Mouse (Mus musculus) MEL (cell line): Measurements from ENCODE around the gene Tpcn2. TPM values are rescaled to one million over a fixed set of nuclear protein-coding genes. Genes with fewer than 3 reads are reported as not detected.

Experiments used
- DNase-seq: peaks from one replicate; pipeline ENCODE4 v3.0.0; 2011; ENCODE audit warnings: low read depth, low spot score
- H3K27ac ChIP-seq: 2 replicates; pipeline ENCODE4 v1.5.1; 2012; ENCODE audit warnings: low read depth, mild to moderate bottlenecking, control low read depth, low read length, moderate library complexity; ENCODE audit not compliant: control insufficient read depth
- H3K27me3 ChIP-seq, 2 experiments: fragments of 150-350 bp in 1 of 2; sonication (generic) in 1 of 2; 2 replicates each; pipeline ENCODE4 v1.6.1; 2012; ENCODE audit warnings: low read length in 2 of 2, mild to moderate bottlenecking in 2 of 2, improper control_type of control experiment in 1 of 2, moderate library complexity in 1 of 2; ENCODE audit not compliant: insufficient read depth in 2 of 2, control insufficient read depth in 1 of 2
- H3K36me3 ChIP-seq, 2 experiments: 2 replicates each; pipeline ENCODE4 v1.6.1; 2012 to 2014; ENCODE audit warnings: low read length in 2 of 2, improper control_type of control experiment in 1 of 2, inconsistent platforms in 1 of 2, mild to moderate bottlenecking in 1 of 2; ENCODE audit not compliant: insufficient read depth in 2 of 2, control insufficient read depth in 1 of 2
- H3K4me1 ChIP-seq, 2 experiments: fragments of 150-350 bp in 1 of 2; sonication (generic) in 1 of 2; 2 replicates each; pipeline ENCODE4 v1.6.1; 2012; ENCODE audit warnings: low read length in 2 of 2, improper control_type of control experiment in 1 of 2, mild to moderate bottlenecking in 1 of 2; ENCODE audit not compliant: insufficient read depth in 2 of 2, control insufficient read depth in 1 of 2
- H3K4me3 ChIP-seq, 2 experiments: fragments of 150-350 bp in 1 of 2; sonication (generic) in 1 of 2; 2 replicates each; pipeline ENCODE4 v1.5.1; 2012; ENCODE audit warnings: low read depth in 2 of 2, low read length in 2 of 2, mild to moderate bottlenecking in 2 of 2, moderate library complexity in 2 of 2, control low read depth in 1 of 2, improper control_type of control experiment in 1 of 2; ENCODE audit not compliant: control insufficient read depth in 1 of 2, insufficient read depth in 1 of 2
- H3K79me2 ChIP-seq: 2 replicates; pipeline ENCODE4 v1.6.1; 2012; ENCODE audit warnings: mild to moderate bottlenecking, low read length, moderate library complexity; ENCODE audit not compliant: control insufficient read depth, poor library complexity, insufficient read depth
- H3K9ac ChIP-seq: 2 replicates; pipeline ENCODE4 v1.6.1; 2012; ENCODE audit warnings: low read depth, mild to moderate bottlenecking, control low read depth, low read length, moderate library complexity; ENCODE audit not compliant: control insufficient read depth, poor library complexity, severe bottlenecking
- H3K9me3 ChIP-seq: fragments of 150-350 bp; sonication (generic); replicated peaks from 2 replicates; pipeline ENCODE4 v1.6.1; 2012; ENCODE audit warnings: mild to moderate bottlenecking, low read length, improper control_type of control experiment, moderate library complexity; ENCODE audit not compliant: insufficient read depth
- BHLHE40 ChIP-seq: IDR thresholded peaks from 2 replicates; pipeline ENCODE4 v1.6.1; 2012; ENCODE audit warnings: low read depth, mild to moderate bottlenecking, inconsistent platforms, low read length, improper control_type of control experiment, borderline replicate concordance
- CTCF ChIP-seq, 3 experiments: IDR thresholded peaks in 2 of 3; conservative IDR thresholded peaks in 1 of 3; 2 replicates each; pipeline ENCODE4 v1.5.1; 2011 to 2012; ENCODE audit warnings: low read length in 3 of 3, low read depth in 2 of 3, mild to moderate bottlenecking in 2 of 3, improper control_type of control experiment in 1 of 3, inconsistent platforms in 1 of 3, mixed read lengths in 1 of 3, moderate library complexity in 1 of 3; ENCODE audit not compliant: control insufficient read depth in 1 of 3, insufficient read depth in 1 of 3, poor library complexity in 1 of 3, severe bottlenecking in 1 of 3
- ELF1 ChIP-seq: IDR thresholded peaks from 2 replicates; pipeline ENCODE4 v1.6.1; 2014; ENCODE audit warnings: low read depth, mild to moderate bottlenecking, inconsistent platforms, low read length, improper control_type of control experiment, moderate library complexity
- KAT2A ChIP-seq: conservative IDR thresholded peaks from 2 replicates; pipeline ENCODE4 v1.6.1; 2012; ENCODE audit warnings: low read depth, low read length, improper control_type of control experiment, inconsistent platforms
- MAZ ChIP-seq: IDR thresholded peaks from 2 replicates; pipeline ENCODE4 v1.6.1; 2012; ENCODE audit warnings: low read depth, mild to moderate bottlenecking, inconsistent platforms, low read length, improper control_type of control experiment
- MYB ChIP-seq: IDR thresholded peaks from 2 replicates; pipeline ENCODE4 v1.6.1; 2011; ENCODE audit warnings: mild to moderate bottlenecking, low read depth, low read length, improper control_type of control experiment
- MYC ChIP-seq: IDR thresholded peaks from 2 replicates; pipeline ENCODE4 v1.6.1; 2011; ENCODE audit warnings: low read depth, mild to moderate bottlenecking, low read length, improper control_type of control experiment, moderate library complexity
- POLR2A ChIP-seq, 2 experiments: IDR thresholded peaks; 2 replicates each; pipeline ENCODE4 v1.6.1; 2011 to 2012; ENCODE audit warnings: low read length in 2 of 2, mild to moderate bottlenecking in 2 of 2, control low read depth in 1 of 2, improper control_type of control experiment in 1 of 2, low read depth in 1 of 2, moderate library complexity in 1 of 2; ENCODE audit not compliant: control insufficient read depth in 1 of 2, insufficient read depth in 1 of 2, poor library complexity in 1 of 2
- RAD21 ChIP-seq: IDR thresholded peaks from 2 replicates; pipeline ENCODE4 v1.6.1; 2011; ENCODE audit warnings: mild to moderate bottlenecking, low read depth, low read length, improper control_type of control experiment
- SMC3 ChIP-seq: IDR thresholded peaks from 2 replicates; pipeline ENCODE4 v1.6.1; 2011; ENCODE audit warnings: low read depth, low read length, improper control_type of control experiment
- TBP ChIP-seq: IDR thresholded peaks from 2 replicates; pipeline ENCODE4 v1.8.0; 2011; ENCODE audit warnings: low read depth, low read length, improper control_type of control experiment
- UBTF ChIP-seq: IDR thresholded peaks from 2 replicates; pipeline ENCODE4 v1.6.1; 2012; ENCODE audit warnings: low read depth, mild to moderate bottlenecking, inconsistent platforms, low read length, improper control_type of control experiment, moderate library complexity, borderline replicate concordance; ENCODE audit not compliant: insufficient read depth
- USF2 ChIP-seq, 2 experiments: IDR thresholded peaks; 2 replicates each; pipeline ENCODE4 v1.6.1; 2011 to 2012; ENCODE audit warnings: improper control_type of control experiment in 2 of 2, low read length in 2 of 2, borderline replicate concordance in 1 of 2, inconsistent platforms in 1 of 2, low read depth in 1 of 2, mild to moderate bottlenecking in 1 of 2; ENCODE audit not compliant: insufficient read depth in 1 of 2
- ZC3H11A ChIP-seq: IDR thresholded peaks from 2 replicates; pipeline ENCODE4 v1.6.1; 2012; ENCODE audit warnings: low read depth, mild to moderate bottlenecking, inconsistent platforms, low read length, improper control_type of control experiment
- polyA plus RNA-seq, 2 experiments: library from polyadenylated mRNA; stranded (reverse) in 1 of 2; unstranded in 1 of 2; fragments of >175 nt in 1 of 2; fragments of >200 nt in 1 of 2; gene quantifications; 2 replicates each; pipeline versions ENCODE4 v1.2.1 to v1.2.4; 2012; ENCODE audit warnings: low replicate concordance in 2 of 2, low read depth in 1 of 2; ENCODE audit not compliant: insufficient read length in 2 of 2, insufficient read depth in 1 of 2, missing spikeins in 1 of 2
- total RNA-seq: library from RNA; depleted of rRNA; stranded (reverse); fragments of 300-350 nt; gene quantifications from 2 replicates; pipeline ENCODE4 v1.2.3, GENCODE M21; 2012

Gene Tpcn2
- total and polyA plus RNA-seq, 3 experiments: 6.4 to 10.3 TPM; not detected in 1

DNA sequence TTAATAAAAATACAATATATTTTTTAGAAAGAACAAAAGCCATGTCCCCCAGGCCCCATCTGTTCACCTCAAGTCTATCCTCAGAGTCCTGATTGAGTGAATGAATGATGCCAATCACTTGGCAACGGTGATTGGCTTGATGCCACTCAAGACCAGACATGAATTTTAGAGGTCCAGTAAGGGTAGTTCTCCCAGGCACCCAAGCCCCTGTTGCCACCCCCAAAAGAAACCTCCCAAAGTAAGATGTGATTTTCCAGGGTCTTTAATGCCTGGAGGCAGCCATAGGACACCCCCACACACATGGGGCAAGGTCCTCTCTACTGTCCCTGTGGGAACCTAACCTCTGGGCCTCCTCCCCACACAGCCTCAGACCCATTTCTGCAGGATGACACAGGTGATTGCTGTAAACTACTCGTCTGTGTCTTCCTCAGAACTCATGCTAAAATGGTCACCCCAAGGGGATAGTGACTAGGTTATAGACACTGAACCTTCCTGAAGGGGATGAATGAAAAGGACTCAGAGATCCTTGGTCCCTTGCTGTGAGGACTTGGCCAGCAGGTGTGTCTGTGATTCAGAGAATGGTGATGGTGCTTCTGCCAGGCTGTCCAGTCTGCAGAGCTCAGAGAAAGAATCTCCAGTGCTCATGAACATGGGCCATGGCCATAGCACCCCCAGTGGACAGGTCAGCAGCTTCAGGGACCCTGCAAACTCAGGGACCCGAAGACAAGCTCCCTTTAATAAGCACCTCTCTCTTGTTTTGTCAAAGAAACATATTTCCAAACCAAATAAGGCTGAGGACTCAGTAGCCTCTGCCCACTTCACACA, 15.1 kb upstream of the Tpcn2 start:
- no peak overlapping the region for H3K4me3 ChIP-seq
- no peaks in the 10 kb centered on the region for H3K36me3 ChIP-seq
- DNase-seq: no peak
- no peaks in the 10 kb centered on the region for H3K4me1 ChIP-seq
- H3K79me2 ChIP-seq: no peaks in the 10 kb centered on the region
- TF ChIP-seq MAZ: no peak
- TF ChIP-seq KAT2A: no peak
- TF ChIP-seq MYC: no peak
- TF ChIP-seq UBTF: no peak
- TF ChIP-seq RAD21: no peak
- no peak for TF ChIP-seq TBP
- TF ChIP-seq POLR2A (IDR thresholded peaks at IDR 0.05; ENCODE audit: control insufficient read depth in 1 of 2, insufficient read depth in 1 of 2, low read depth in 1 of 2, low read length in 2 of 2, poor library complexity in 1 of 2): no peak
- no peak for TF ChIP-seq ZC3H11A
- H3K27me3 ChIP-seq: no peaks in the 10 kb centered on the region
- no peaks in the 10 kb centered on the region for H3K9me3 ChIP-seq
- H3K27ac ChIP-seq: no peak overlapping the region
- no peak overlapping the region for H3K9ac ChIP-seq

DNA sequence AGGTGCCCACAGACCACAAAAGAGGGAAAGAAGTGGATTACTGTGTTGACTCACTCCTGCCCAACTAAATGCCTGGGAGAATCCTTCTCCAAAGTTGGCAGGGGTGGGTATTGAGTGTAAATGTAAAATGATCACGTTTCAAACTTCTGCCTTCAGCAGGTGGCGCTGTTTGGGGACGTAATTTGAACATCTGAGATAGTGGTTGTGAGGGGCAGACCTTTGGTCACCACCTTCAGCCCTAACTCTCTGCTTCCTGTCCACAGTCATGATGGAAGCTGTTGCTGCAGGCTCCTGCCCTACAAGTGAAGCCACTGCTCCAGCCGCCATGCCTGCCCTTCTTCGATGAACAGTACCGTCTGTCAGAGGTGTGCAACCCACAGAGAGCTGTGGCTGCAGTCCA, 10.0 kb upstream of the Tpcn2 start:
- DNase-seq: peak; percentile 40
- no peak for TF ChIP-seq USF2 (IDR thresholded peaks at IDR 0.05; ENCODE audit: borderline replicate concordance in 1 of 2, insufficient read depth in 1 of 2, low read depth in 1 of 2, low read length in 2 of 2)
- TF ChIP-seq BHLHE40: peak; percentile 29; the same call in 1 of the 2 replicates
- TF ChIP-seq MYB: no peak
- peak; percentile 55 for TF ChIP-seq SMC3
- TF ChIP-seq MAZ: no peak
- TF ChIP-seq CTCF (IDR thresholded peaks at IDR 0.05 in 2 of 3, conservative IDR thresholded peaks at IDR 0.05 in 1 of 3; ENCODE audit: control insufficient read depth in 1 of 3, insufficient read depth in 1 of 3, low read depth in 2 of 3, low read length in 3 of 3, poor library complexity in 1 of 3, severe bottlenecking in 1 of 3): peak; percentile 56 to 59 (median 57)
- no peak for TF ChIP-seq ELF1
- TF ChIP-seq RAD21: peak; percentile 18
- no peaks in the 10 kb centered on the region for H3K9me3 ChIP-seq
- H3K4me1 ChIP-seq: no peaks in the 10 kb centered on the region
- H3K27me3 ChIP-seq: no peaks in the 10 kb centered on the region
- H3K27ac ChIP-seq: no peak overlapping the region
- no peaks in the 10 kb centered on the region for H3K36me3 ChIP-seq
- H3K9ac ChIP-seq: no peak overlapping the region
- H3K4me3 ChIP-seq: no peak overlapping the region
- no peaks in the 10 kb centered on the region for H3K79me2 ChIP-seq
